Mouse (Mus musculus) embryonic stem cell, embryonic (primary cell): Measurements from ENCODE around the gene Cep170b.

ENCODE experiments used
- CTCF ChIA-PET, 4 experiments: fragments of 300-600 bp in 2 of 4; fragments of 350-600 bp in 2 of 4; sonication (Branson Sonifier 250); formaldehyde crosslinking; loops; one replicate each; lab custom pipeline; 2022; ENCODE audit warnings: inconsistent platforms in 2 of 4; lab: Charles Lee
- POLR2A ChIA-PET, 4 experiments: fragments of 300-600 bp in 2 of 4; fragments of 350-600 bp in 2 of 4; sonication (Branson Sonifier 250); formaldehyde crosslinking; loops; one replicate each; lab custom pipeline; 2022; ENCODE audit warnings: antibody characterized with exemption in 4 of 4, inconsistent platforms in 1 of 4; lab: Charles Lee

Gene Cep170b

GRCm38 (mm10) chr12:112722240-112723027 lies 2.2 kb downstream of the Cep170b start:
- POLR2A ChIA-PET: interaction anchor here in 3 of 4 experiments (0.6 to 3.1 kb wide), 26 partner anchors 7 to 994 kb away, joined by 3 to 15 read pairs (median 4); partner anchors contain the start of genes Siva1 (in 2 of the 3), Brf1 (in 1 of the 3), Cdca4 (in 1 of the 3) and Clba1 (in 1 of the 3)
- CTCF ChIA-PET: interaction anchor here in 3 of 4 experiments (0.6 to 5.5 kb wide), 20 partner anchors 9 to 1209 kb away, joined by 3 to 45 read pairs (median 6); partner anchors contain the start of genes Akt1 (in 1 of the 3), Jag2 (in 1 of the 3) and Pld4 (in 1 of the 3)

- CTCF ChIA-PET: interaction anchor here in 3 of 4 experiments (0.6 to 2.0 kb wide), 8 partner anchors 15 to 578 kb away, joined by 3 to 19 read pairs (median 7); partner anchors contain the start of genes Akt1 (in 1 of the 3) and Jag2 (in 1 of the 3)
- POLR2A ChIA-PET: interaction anchor here in 2 of 4 experiments (0.7 to 2.5 kb wide), 7 partner anchors 17 to 94 kb away, joined by 4 to 12 read pairs (median 5); partner anchors contain the start of gene Clba1 (in 1 of the 2)
Measured at GRCm38 (mm10) chr12:112723028-112723330, 2.7 kb downstream of the Cep170b start.

GRCm38 (mm10) chr12:112723445-112723844 lies 3.2 kb downstream of the Cep170b start:
- CTCF ChIA-PET: interaction anchor here (0.5 to 2.8 kb wide), 66 partner anchors 10 to 647 kb away, joined by 3 to 20 read pairs (median 4); partner anchors contain the start of genes Akt1 (in 2 of the 4), Cdca4 (in 1 of the 4), Crip1 (in 1 of the 4) and Tex22 (in 1 of the 4)
- POLR2A ChIA-PET: interaction anchor here in 3 of 4 experiments (0.7 to 1.3 kb wide), 10 partner anchors 13 to 169 kb away, joined by 3 to 7 read pairs (median 4); partner anchors contain the start of gene Adssl1 (in 1 of the 3)

- CTCF ChIA-PET: interaction anchor here (0.5 to 2.8 kb wide), 77 partner anchors 9 to 1736 kb away, joined by 3 to 20 read pairs (median 4); partner anchors contain the start of genes Akt1 (in 2 of the 4), Cdca4 (in 1 of the 4), Crip1 (in 1 of the 4) and Tex22 (in 1 of the 4)
- POLR2A ChIA-PET: interaction anchor here in 3 of 4 experiments (0.6 to 1.3 kb wide), 14 partner anchors 12 to 182 kb away, joined by 3 to 5 read pairs (median 3); partner anchors contain the start of genes Adssl1 (in 1 of the 3) and Siva1 (in 1 of the 3)
Measured at GRCm38 (mm10) chr12:112724077-112724805, 4.0 kb downstream of the Cep170b start.

GRCm38 (mm10) chr12:112727801-112728200 lies 7.5 kb downstream of the Cep170b start:
- POLR2A ChIA-PET: no interaction called here
- CTCF ChIA-PET: interaction anchor here in 1 of 4 experiments (2.1 kb wide), 1 partner anchor 21 kb away, joined by 6 read pairs; no protein-coding TSS in a partner anchor

GRCm38 (mm10) chr12:112730808-112731207 lies 10.6 kb downstream of the Cep170b start:
- ChIA-PET CTCF (interaction anchor here in 2 of 4 experiments (0.7 to 1.0 kb wide), 4 partner anchors 8 to 13 kb away, joined by 3 to 4 read pairs (median 3); no protein-coding TSS in a partner anchor), POLR2A (interaction anchor here in 3 of 4 experiments (0.9 to 1.8 kb wide), 6 partner anchors 9 to 63 kb away, joined by 3 to 6 read pairs (median 4); no protein-coding TSS in a partner anchor)

GRCm38 (mm10) chr12:112732591-112732990 lies 12.3 kb downstream of the Cep170b start:
- POLR2A ChIA-PET: no interaction called here
- CTCF ChIA-PET: interaction anchor here in 2 of 4 experiments (0.7 to 1.4 kb wide), 3 partner anchors 9 to 25 kb away, joined by 3 read pairs; no protein-coding TSS in a partner anchor

GRCm38 (mm10) chr12:112734108-112734820 lies 14.0 kb downstream of the Cep170b start:
- ChIA-PET CTCF (no interaction called here), POLR2A (no interaction called here)

- ChIA-PET CTCF (interaction anchor here in 2 of 4 experiments (0.9 to 1.8 kb wide), 4 partner anchors 8 to 13 kb away, joined by 3 to 5 read pairs (median 5); no protein-coding TSS in a partner anchor), POLR2A (interaction anchor here in 2 of 4 experiments (0.6 to 1.2 kb wide), 2 partner anchors 14 to 96 kb away, joined by 3 to 6 read pairs; no protein-coding TSS in a partner anchor)
Measured at GRCm38 (mm10) chr12:112734881-112735655, 14.8 kb downstream of the Cep170b start.

GRCm38 (mm10) chr12:112735896-112736635 lies 15.8 kb downstream of the Cep170b start:
- ChIA-PET CTCF (interaction anchor here in 2 of 4 experiments (1.0 to 1.8 kb wide), 4 partner anchors 12 kb away, joined by 3 to 5 read pairs (median 5); no protein-coding TSS in a partner anchor), POLR2A (interaction anchor here in 2 of 4 experiments (0.8 to 1.2 kb wide), 5 partner anchors 9 to 58 kb away, joined by 3 to 4 read pairs (median 3); no protein-coding TSS in a partner anchor)

GRCm38 (mm10) chr12:112736636-112736925 lies 16.3 kb downstream of the Cep170b start:
- ChIA-PET POLR2A (interaction anchor here in 2 of 4 experiments (0.8 to 1.2 kb wide), 5 partner anchors 8 to 58 kb away, joined by 3 to 4 read pairs (median 3); no protein-coding TSS in a partner anchor), CTCF (interaction anchor here in 2 of 4 experiments (1.0 to 1.8 kb wide), 2 partner anchors 12 to 13 kb away, joined by 3 to 5 read pairs; no protein-coding TSS in a partner anchor)

GRCm38 (mm10) chr12:112737081-112737480 lies 16.8 kb downstream of the Cep170b start:
- POLR2A ChIA-PET: interaction anchor here in 2 of 4 experiments (1.2 to 2.1 kb wide), 3 partner anchors 10 to 57 kb away, joined by 3 to 6 read pairs (median 3); no protein-coding TSS in a partner anchor
- CTCF ChIA-PET: interaction anchor here in 2 of 4 experiments (1.0 to 1.7 kb wide), 3 partner anchors 10 to 13 kb away, joined by 3 to 7 read pairs (median 4); no protein-coding TSS in a partner anchor

- POLR2A ChIA-PET: interaction anchor here in 2 of 4 experiments (1.2 to 2.6 kb wide), 5 partner anchors 10 to 57 kb away, joined by 3 to 6 read pairs (median 5); no protein-coding TSS in a partner anchor
- CTCF ChIA-PET: interaction anchor here in 3 of 4 experiments (0.7 to 1.7 kb wide), 5 partner anchors 10 to 31 kb away, joined by 3 to 7 read pairs (median 3); no protein-coding TSS in a partner anchor
Measured at GRCm38 (mm10) chr12:112737761-112738160, 17.5 kb downstream of the Cep170b start.

- ChIA-PET POLR2A (interaction anchor here in 2 of 4 experiments (1.3 to 2.6 kb wide), 5 partner anchors 9 to 132 kb away, joined by 3 to 6 read pairs (median 5); no protein-coding TSS in a partner anchor), CTCF (interaction anchor here in 3 of 4 experiments (0.7 to 1.7 kb wide), 6 partner anchors 8 to 32 kb away, joined by 3 to 7 read pairs (median 3); no protein-coding TSS in a partner anchor)
Measured at GRCm38 (mm10) chr12:112738281-112739022, 18.2 kb downstream of the Cep170b start.
